Mouse (Mus musculus) natural killer cell, adult 2 months (primary cell): ENCODE results near the gene Satl1.
"Not testable (repeated sequence)": the region's sequence is repeated elsewhere in the genome, so short reads cannot be mapped to it uniquely, and the experiment has no call there.

ENCODE experiments used
- DNase-seq, 2 experiments: peaks; one replicate each; pipeline ENCODE4 v3.0.0; 2022; ENCODE audit warnings: low spot score in 2 of 2

Satl1 gene

GRCm38 (mm10) chrX:112406679-112407078, at the start of gene Satl1:
TSS of gene Satl1 (minus strand) at chrX:112406779.
- no peak for DNase-seq

- DNase-seq, result no peak
Measured at GRCm38 (mm10) chrX:112438064-112438463, 31.5 kb upstream of the Satl1 start.

- DNase-seq, result no peak
Measured at GRCm38 (mm10) chrX:112437580-112437979, 31.0 kb upstream of the Satl1 start.

GRCm38 (mm10) chrX:112422998-112423397, 16.4 kb upstream of the Satl1 start:
- not testable (repeated sequence) for DNase-seq

GRCm38 (mm10) chrX:112412309-112412708, 5.7 kb upstream of the Satl1 start:
- DNase-seq, result no peak

GRCm38 (mm10) chrX:112370577-112371410, 35.8 kb downstream of the Satl1 start:
- peak; percentile 40 to 49 for DNase-seq

- no peak for DNase-seq
Measured at GRCm38 (mm10) chrX:112368426-112368825, 38.2 kb downstream of the Satl1 start.

GRCm38 (mm10) chrX:112348395-112348791, 58.2 kb downstream of the Satl1 start:
- no peak for DNase-seq

GRCm38 (mm10) chrX:112347467-112348394, 58.8 kb downstream of the Satl1 start:
- DNase-seq, result no peak

GRCm38 (mm10) chrX:112339486-112339885, 67.1 kb downstream of the Satl1 start:
- no peak for DNase-seq
